Mouse (Mus musculus): ENCODE measurements at regions not wholly inside any gene's neighbourhood (a gene's known extent, or its start where the extent isn't known, plus 50 kb on each side); places are given as distances from the start of the nearest gene placed in this dataset.
"Not testable (repeated sequence)": the region's sequence is repeated elsewhere in the genome, so short reads cannot be mapped to it uniquely, and the experiment has no call there.

GRCm38 (mm10) chr4:51868250-51868649 is 570.8 kb upstream of the Smc2 start:
- DNase-seq (ENCODE audit: low spot score in 2 of 2) = no peak
- intact Hi-C loops (cut with DNase I) = no loop called here

GRCm38 (mm10) chr4:51868716-51869115 is 570.3 kb upstream of the Smc2 start:
- intact Hi-C loops (cut with DNase I); DNase-seq (ENCODE audit: low spot score in 2 of 2): not testable (repeated sequence)

GRCm38 (mm10) chr4:51885460-51885859 is 553.6 kb upstream of the Smc2 start:
- intact Hi-C loops (cut with DNase I) = no loop called here
- DNase-seq (ENCODE audit: low spot score in 2 of 2) = no peak

- intact Hi-C loops (cut with DNase I) = no loop called here
- DNase-seq (ENCODE audit: low spot score in 2 of 2) = no peak
Observed at GRCm38 (mm10) chr4:51889280-51889679, 549.8 kb upstream of the Smc2 start.

GRCm38 (mm10) chr4:51928245-51928644 is 510.8 kb upstream of the Smc2 start:
- intact Hi-C loops (cut with DNase I) = no loop called here
- no peak for DNase-seq (ENCODE audit: low spot score in 2 of 2)

- DNase-seq (ENCODE audit: low spot score in 2 of 2) = no peak
- intact Hi-C loops (cut with DNase I) = no loop called here
Observed at GRCm38 (mm10) chr4:51969751-51970150, 469.3 kb upstream of the Smc2 start.

- intact Hi-C loops (cut with DNase I) = no loop called here
- peak in 1 of 2 experiments; percentile 6 for DNase-seq (ENCODE audit: low spot score in 2 of 2)
Observed at GRCm38 (mm10) chr4:51978962-51979361, 460.1 kb upstream of the Smc2 start.

GRCm38 (mm10) chr4:51992482-51992881 is 446.6 kb upstream of the Smc2 start:
- DNase-seq (ENCODE audit: low spot score in 2 of 2) = no peak
- intact Hi-C loops (cut with DNase I) = no loop called here

GRCm38 (mm10) chr4:52036765-52037353 is 402.2 kb upstream of the Smc2 start:
- intact Hi-C loops (cut with DNase I) = no loop called here
- no peak for DNase-seq (ENCODE audit: low spot score in 2 of 2)

- no peak for DNase-seq (ENCODE audit: low spot score in 2 of 2)
- intact Hi-C loops (cut with DNase I) = no loop called here
Observed at GRCm38 (mm10) chr4:52043404-52043803, 395.6 kb upstream of the Smc2 start.

- intact Hi-C loops (cut with DNase I) = no loop called here
- DNase-seq (ENCODE audit: low spot score in 2 of 2) = no peak
Observed at GRCm38 (mm10) chr4:52050948-52051347, 388.1 kb upstream of the Smc2 start.

- no peak for DNase-seq (ENCODE audit: low spot score in 2 of 2)
- intact Hi-C loops (cut with DNase I) = no loop called here
Observed at GRCm38 (mm10) chr4:52056031-52056430, 383.0 kb upstream of the Smc2 start.

- intact Hi-C loops (cut with DNase I) = no loop called here
- DNase-seq (ENCODE audit: low spot score in 2 of 2) = no peak
Observed at GRCm38 (mm10) chr4:52060031-52060430, 379.0 kb upstream of the Smc2 start.

GRCm38 (mm10) chr4:52099187-52099586 is 339.9 kb upstream of the Smc2 start:
- intact Hi-C loops (cut with DNase I) = no loop called here
- DNase-seq (ENCODE audit: low spot score in 2 of 2) = no peak

- intact Hi-C loops (cut with DNase I) = no loop called here
- no peak for DNase-seq (ENCODE audit: low spot score in 2 of 2)
Observed at GRCm38 (mm10) chr4:52105887-52106286, 333.2 kb upstream of the Smc2 start.

GRCm38 (mm10) chr4:52117765-52118290 is 321.2 kb upstream of the Smc2 start:
- no peak for DNase-seq (ENCODE audit: low spot score in 2 of 2)
- intact Hi-C loops (cut with DNase I) = no loop called here

GRCm38 (mm10) chr4:52118439-52119072 is 320.5 kb upstream of the Smc2 start:
- no peak for DNase-seq (ENCODE audit: low spot score in 2 of 2)
- intact Hi-C loops (cut with DNase I) = no loop called here

- DNase-seq (ENCODE audit: low spot score in 2 of 2) = peak in 1 of 2 experiments; percentile 10
- intact Hi-C loops (cut with DNase I) = loop anchor here (10.0 kb wide), 1 partner anchor 572 kb away; no protein-coding TSS in a partner anchor
Observed at GRCm38 (mm10) chr4:52152565-52153164, 286.4 kb upstream of the Smc2 start.

GRCm38 (mm10) chr4:52176240-52176639 is 262.8 kb upstream of the Smc2 start:
- no peak for DNase-seq (ENCODE audit: low spot score in 2 of 2)
- intact Hi-C loops (cut with DNase I) = no loop called here

- intact Hi-C loops (cut with DNase I) = no loop called here
- DNase-seq (ENCODE audit: low spot score in 2 of 2) = no peak
Observed at GRCm38 (mm10) chr4:52197777-52198176, 241.3 kb upstream of the Smc2 start.

GRCm38 (mm10) chr4:52210601-52211000 is 228.4 kb upstream of the Smc2 start:
- no peak for DNase-seq (ENCODE audit: low spot score in 2 of 2)
- intact Hi-C loops (cut with DNase I) = no loop called here
